Mouse (Mus musculus): ENCODE results near the gene Pkd1l2.

DNA sequence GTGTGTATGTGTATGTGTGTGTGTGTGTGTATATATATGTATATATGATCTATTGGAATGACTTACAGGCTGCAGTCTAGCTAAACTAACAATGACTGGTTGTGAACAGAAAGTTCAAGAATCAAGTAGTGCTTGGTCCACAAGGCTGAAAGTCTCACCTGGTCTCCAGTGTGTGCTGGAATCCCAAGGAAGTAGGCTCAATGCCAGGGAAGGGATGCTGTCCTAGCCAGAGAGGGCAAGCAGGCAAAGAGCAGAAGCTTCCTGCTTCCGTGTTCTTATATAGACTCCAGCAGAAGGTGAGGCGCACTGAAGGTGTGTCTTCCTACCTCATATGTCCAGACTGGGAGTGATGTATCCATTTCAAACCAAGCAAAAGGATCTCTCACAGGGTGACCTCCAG is 130.5 kb downstream of the Pkd1l2 start:
- TF ChIP-seq CTCF (IDR thresholded peaks at IDR 0.05; ENCODE audit: borderline replicate concordance, control insufficient read depth, extremely low read depth, insufficient read depth, low read length, poor library complexity) (no peak), POLR2A (IDR thresholded peaks at IDR 0.05; ENCODE audit: control insufficient read depth, extremely low read depth, insufficient read depth, low read length, poor library complexity) (no peak)
